Mouse (Mus musculus) heart, embryonic 16.5 days (tissue): ENCODE data around the gene Pkn3. TPM values are rescaled to one million over a fixed set of nuclear protein-coding genes. Genes with fewer than 3 reads are reported as not detected.

Experiments
- ATAC-seq: fragments of 200-750 bp; cut with Nextera tagmentation; replicated peaks from 2 replicates; pipeline ENCODE4 v1.8.0; 2017; ENCODE audit warnings: moderate number of reproducible peaks; ENCODE audit not compliant: insufficient read depth, low FRiP score; ENCODE audit errors: extremely low read depth
- H3K27ac ChIP-seq: fragments of 300-500 bp; sonication (generic); 2 replicates; pipeline ENCODE4 v1.5.1; 2014; ENCODE audit warnings: mild to moderate bottlenecking, low read length, control low read depth, moderate library complexity
- H3K27me3 ChIP-seq: fragments of 300-500 bp; sonication (generic); 2 replicates; pipeline ENCODE4 v1.6.1; 2014; ENCODE audit warnings: low read length, mixed read lengths; ENCODE audit not compliant: control insufficient read depth, insufficient read depth
- H3K36me3 ChIP-seq: fragments of 300-500 bp; sonication (generic); 2 replicates; pipeline ENCODE4 v1.6.1; 2014; ENCODE audit not compliant: control insufficient read depth, insufficient read depth
- H3K4me1 ChIP-seq: fragments of 300-500 bp; sonication (generic); 2 replicates; pipeline ENCODE4 v1.6.1; 2014; ENCODE audit warnings: low read length, mixed read lengths; ENCODE audit not compliant: control insufficient read depth, insufficient read depth
- H3K4me2 ChIP-seq: fragments of 300-500 bp; sonication (generic); 2 replicates; pipeline ENCODE4 v1.6.1; 2014; ENCODE audit warnings: low read depth, mild to moderate bottlenecking, control low read depth, low read length
- H3K4me3 ChIP-seq: fragments of 300-500 bp; sonication (generic); 2 replicates; pipeline ENCODE4 v1.5.1; 2014; ENCODE audit warnings: mild to moderate bottlenecking, control low read depth, low read length
- H3K9ac ChIP-seq: fragments of 300-500 bp; sonication (generic); 2 replicates; pipeline ENCODE4 v1.6.1; 2014; ENCODE audit warnings: low read length, control low read depth
- H3K9me3 ChIP-seq: fragments of 300-500 bp; sonication (generic); replicated peaks from 2 replicates; pipeline ENCODE4 v1.6.1; 2016; ENCODE audit warnings: low read length; ENCODE audit not compliant: control insufficient read depth
- WGBS: fragments of 180-500 bp; shearing (Covaris S2); extraction: QIAGEN DNeasy Blood & Tissue Kit; methylation state at CpG from one replicate; pipeline ENCODE4 v1.1.7; 2014; 5-methylcytosine and 5-hydroxymethylcytosine counted together
- polyA plus RNA-seq: library from polyadenylated mRNA; unstranded; fragments of >200 nt; fragmentation: Nextera tagmentation; extraction: Ambion mirVana; gene quantifications from 2 replicates; pipeline ENCODE4 v1.2.1, GENCODE M21; 2015

Pkn3 gene
- polyA plus RNA-seq, 1 experiment from 2014 or later = 9.4 TPM

GRCm38 (mm10) chr2:30084113-30084512, 6.6 kb downstream of the Pkn3 start:
- H3K36me3 ChIP-seq = peaks cover 7% of the 10 kb centered on the region; the same call in 1 of the 2 replicates
- H3K4me1 ChIP-seq = peaks cover 2% of the 10 kb centered on the region; the same call in 1 of the 2 replicates
- no peaks in the 10 kb centered on the region for H3K27me3 ChIP-seq
- H3K4me3 ChIP-seq = no peak overlapping the region
- no peak overlapping the region for H3K9ac ChIP-seq
- 56% methylated on average over 5 of the region's 5 CpGs for WGBS
- no peak overlapping the region for H3K27ac ChIP-seq
- ATAC-seq = no peak
- 0 out of 2 replicates have a peak, but pooled peaks cover 3% of the 10 kb centered on the region for H3K9me3 ChIP-seq
- no peak overlapping the region for H3K4me2 ChIP-seq

GRCm38 (mm10) chr2:30084632-30085031, 7.1 kb downstream of the Pkn3 start:
- ATAC-seq = no peak
- peaks cover 2% of the 10 kb centered on the region; the same call in 1 of the 2 replicates for H3K4me1 ChIP-seq
- 36% methylated on average over 12 of the region's 12 CpGs for WGBS
- H3K36me3 ChIP-seq = peaks cover 7% of the 10 kb centered on the region; the same call in 1 of the 2 replicates
- H3K4me2 ChIP-seq = peak overlapping the region; percentile 27
- H3K4me3 ChIP-seq = no peak overlapping the region
- H3K27ac ChIP-seq = no peak overlapping the region
- 0 out of 2 replicates have a peak, but pooled peaks cover 3% of the 10 kb centered on the region for H3K9me3 ChIP-seq
- no peaks in the 10 kb centered on the region for H3K27me3 ChIP-seq
- H3K9ac ChIP-seq = no peak overlapping the region

- 0 out of 2 replicates have a peak, but pooled peaks cover 3% of the 10 kb centered on the region for H3K9me3 ChIP-seq
- H3K4me1 ChIP-seq = peaks cover 2% of the 10 kb centered on the region; the same call in 1 of the 2 replicates
- H3K36me3 ChIP-seq = peaks cover 7% of the 10 kb centered on the region
- no peak for ATAC-seq
- 85% methylated on average over 4 of the region's 4 CpGs for WGBS
- H3K4me2 ChIP-seq = no peak overlapping the region
- H3K27ac ChIP-seq = no peak overlapping the region
- no peak overlapping the region for H3K9ac ChIP-seq
- H3K27me3 ChIP-seq = no peaks in the 10 kb centered on the region
- no peak overlapping the region for H3K4me3 ChIP-seq
Measured at GRCm38 (mm10) chr2:30087310-30087709, 9.8 kb downstream of the Pkn3 start.

- H3K9ac ChIP-seq = no peak overlapping the region
- WGBS = 95% methylated on average over 12 of the region's 12 CpGs
- no peak overlapping the region for H3K4me3 ChIP-seq
- no peak overlapping the region for H3K27ac ChIP-seq
- peaks cover 7% of the 10 kb centered on the region for H3K36me3 ChIP-seq
- peaks cover 14% of the 10 kb centered on the region for H3K4me1 ChIP-seq
- 0 out of 2 replicates have a peak, but pooled peaks cover 3% of the 10 kb centered on the region for H3K9me3 ChIP-seq
- ATAC-seq = no peak
- H3K27me3 ChIP-seq = no peaks in the 10 kb centered on the region
- no peak overlapping the region for H3K4me2 ChIP-seq
Measured at GRCm38 (mm10) chr2:30091521-30091920, 14.0 kb downstream of the Pkn3 start.

GRCm38 (mm10) chr2:30092280-30092918, 14.9 kb downstream of the Pkn3 start:
- H3K4me2 ChIP-seq = peak overlapping the region; percentile 95
- H3K36me3 ChIP-seq = peaks cover 2% of the 10 kb centered on the region
- ATAC-seq = no peak
- H3K9ac ChIP-seq = peak overlapping the region; percentile 77
- H3K27me3 ChIP-seq = no peaks in the 10 kb centered on the region
- H3K9me3 ChIP-seq = 0 out of 2 replicates have a peak, but pooled peaks cover 1% of the 10 kb centered on the region
- peaks cover 14% of the 10 kb centered on the region for H3K4me1 ChIP-seq
- H3K27ac ChIP-seq = peak overlapping the region; percentile 49
- WGBS = 43% methylated on average over 6 of the region's 6 CpGs
- H3K4me3 ChIP-seq = peak overlapping the region; percentile 77

GRCm38 (mm10) chr2:30093471-30094207, 16.2 kb downstream of the Pkn3 start, which contains the start of gene Zdhhc12:
Zdhhc12 (minus strand) TSS chr2:30093648.
- H3K27ac ChIP-seq = peak within 1 kb of the TSS; percentile 59
- peak within 1 kb of the TSS; percentile 77 for H3K9ac ChIP-seq
- H3K4me2 ChIP-seq = peak within 1 kb of the TSS; percentile 95
- peaks cover 14% of the 10 kb centered on the region for H3K4me1 ChIP-seq
- ATAC-seq = peak; percentile 99
- no peaks in the 10 kb centered on the region for H3K27me3 ChIP-seq
- no peaks in the 10 kb centered on the region for H3K9me3 ChIP-seq
- H3K4me3 ChIP-seq = peak within 1 kb of the TSS; percentile 77
- under 1% methylated on average over 50 of the region's 51 CpGs for WGBS
- no peaks in the 10 kb centered on the region; the same call in 1 of the 2 replicates for H3K36me3 ChIP-seq

- peak overlapping the region; percentile 77 for H3K4me3 ChIP-seq
- ATAC-seq = no peak
- WGBS = 1% methylated on average over 13 of the region's 13 CpGs
- H3K4me1 ChIP-seq = peaks cover 14% of the 10 kb centered on the region
- peak overlapping the region; percentile 77 for H3K9ac ChIP-seq
- H3K27me3 ChIP-seq = no peaks in the 10 kb centered on the region
- H3K4me2 ChIP-seq = peak overlapping the region; percentile 95
- H3K36me3 ChIP-seq = no peaks in the 10 kb centered on the region; the same call in 1 of the 2 replicates
- peak overlapping the region; percentile 59 for H3K27ac ChIP-seq
- H3K9me3 ChIP-seq = no peaks in the 10 kb centered on the region
Measured at GRCm38 (mm10) chr2:30094208-30094588, 16.7 kb downstream of the Pkn3 start.

- no peak overlapping the region for H3K9ac ChIP-seq
- no peak for ATAC-seq
- no peak overlapping the region for H3K27ac ChIP-seq
- no peaks in the 10 kb centered on the region for H3K9me3 ChIP-seq
- H3K27me3 ChIP-seq = no peaks in the 10 kb centered on the region
- no peak overlapping the region for H3K4me2 ChIP-seq
- H3K36me3 ChIP-seq = peaks cover 7% of the 10 kb centered on the region; the same call in 1 of the 2 replicates
- H3K4me3 ChIP-seq = no peak overlapping the region
- H3K4me1 ChIP-seq = peaks cover 14% of the 10 kb centered on the region
- WGBS = 80% methylated on average over 2 of the region's 2 CpGs
Measured at GRCm38 (mm10) chr2:30095882-30096527, 18.5 kb downstream of the Pkn3 start.
